Mouse (Mus musculus) mouse trophoblast stem cell (cell line): Measurements from ENCODE around the gene Rsph6a.

Experiments used
- in situ Hi-C, 2 experiments: fragments of 300-500 bp; cut with MseI, MboI; formaldehyde crosslinking; loops; 2 replicates in 1 of 2; 3 replicates in 1 of 2; pipeline ENCODE4 v1.15.1; 2025

Gene Rsph6a

DNA sequence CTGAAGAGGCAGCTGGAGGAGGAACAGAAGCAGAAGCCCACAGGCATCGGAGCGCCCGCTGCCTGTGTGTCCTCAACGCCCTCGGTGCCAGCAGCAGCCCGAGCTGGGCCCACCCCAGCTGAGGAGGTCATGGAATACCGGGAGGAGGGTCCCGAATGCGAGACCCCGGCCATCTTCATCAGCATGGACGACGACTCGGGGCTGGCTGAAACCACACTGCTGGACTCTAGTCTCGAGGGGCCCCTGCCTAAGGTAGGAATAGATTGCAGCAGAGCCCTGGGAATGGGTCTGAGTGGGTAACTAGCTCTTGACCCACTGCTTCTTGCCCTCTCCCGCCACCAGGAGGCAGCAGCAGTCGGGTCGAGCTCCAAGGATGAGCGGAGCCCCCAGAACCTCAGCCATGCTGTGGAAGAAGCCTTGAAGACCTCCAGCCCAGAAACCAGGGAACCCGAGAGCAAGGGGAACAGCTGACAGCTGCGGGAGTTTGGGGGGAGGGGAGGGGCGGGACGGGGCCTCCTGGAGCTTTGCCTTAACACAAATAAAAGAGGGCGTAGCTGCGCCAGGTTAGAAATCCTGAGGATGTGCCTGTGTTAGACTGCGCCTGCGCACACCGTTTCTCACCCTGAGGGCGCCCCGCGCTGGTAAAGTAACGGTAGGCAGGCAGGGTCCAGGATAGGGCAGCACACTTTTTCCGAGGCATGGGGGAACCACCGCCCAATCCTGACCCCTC lies at the start of gene Rsph6a:
Gene Rsph6a, plus strand, starts transcription at position 644 of the 730 bp plus-strand sequence.
- in situ Hi-C loops, result no loop called here

DNA sequence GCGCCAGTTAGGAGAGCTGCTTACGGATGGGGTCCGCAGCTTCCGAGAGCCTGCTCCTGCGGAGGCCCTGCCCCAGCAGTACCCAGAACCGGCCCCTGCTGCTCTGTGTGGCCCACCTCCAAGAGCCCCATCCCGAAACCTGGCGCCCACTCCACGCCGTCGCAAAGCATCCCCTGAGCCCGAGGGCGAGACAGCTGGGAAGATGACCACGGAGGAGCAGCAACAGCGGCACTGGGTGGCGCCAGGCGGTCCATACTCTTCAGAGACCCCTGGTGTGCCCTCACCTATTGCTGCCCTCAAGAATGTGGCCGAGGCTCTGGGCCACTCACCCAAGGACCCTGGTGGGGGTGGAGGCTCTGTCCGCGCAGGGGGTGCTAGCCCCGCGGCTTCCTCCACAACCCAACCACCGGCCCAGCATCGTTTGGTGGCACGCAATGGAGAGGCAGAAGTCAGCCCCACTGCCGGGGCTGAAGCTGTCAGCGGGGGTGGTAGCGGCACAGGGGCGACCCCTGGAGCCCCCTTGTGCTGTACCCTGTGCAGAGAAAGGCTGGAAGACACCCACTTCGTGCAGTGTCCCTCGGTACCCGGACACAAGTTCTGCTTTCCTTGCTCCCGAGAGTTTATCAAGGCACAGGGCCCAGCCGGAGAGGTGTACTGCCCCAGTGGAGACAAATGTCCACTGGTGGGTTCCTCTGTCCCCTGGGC lies 48.9 kb upstream of the Rsph6a start:
- in situ Hi-C loops, result no loop called here

DNA sequence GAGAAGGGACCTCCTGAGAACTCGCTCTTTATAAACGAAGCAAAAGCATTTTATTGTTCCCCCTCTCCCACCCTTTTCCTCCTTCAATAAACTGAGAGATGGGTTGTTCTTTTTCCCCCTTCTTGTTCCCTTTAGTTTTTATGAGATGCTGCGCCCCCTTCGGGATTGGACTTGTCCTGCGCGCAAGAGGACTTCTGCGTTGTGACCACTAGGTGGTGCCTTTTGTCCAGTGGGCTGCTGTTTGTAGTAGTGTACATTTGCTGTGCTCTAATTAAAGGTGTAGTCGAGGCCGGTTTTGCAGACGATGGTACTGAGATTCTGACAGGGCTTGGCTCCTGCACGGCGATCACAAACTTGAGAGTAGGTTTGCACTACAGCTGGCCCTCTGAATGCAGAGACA lies 48.0 kb upstream of the Rsph6a start:
- in situ Hi-C loops, result no loop called here

DNA sequence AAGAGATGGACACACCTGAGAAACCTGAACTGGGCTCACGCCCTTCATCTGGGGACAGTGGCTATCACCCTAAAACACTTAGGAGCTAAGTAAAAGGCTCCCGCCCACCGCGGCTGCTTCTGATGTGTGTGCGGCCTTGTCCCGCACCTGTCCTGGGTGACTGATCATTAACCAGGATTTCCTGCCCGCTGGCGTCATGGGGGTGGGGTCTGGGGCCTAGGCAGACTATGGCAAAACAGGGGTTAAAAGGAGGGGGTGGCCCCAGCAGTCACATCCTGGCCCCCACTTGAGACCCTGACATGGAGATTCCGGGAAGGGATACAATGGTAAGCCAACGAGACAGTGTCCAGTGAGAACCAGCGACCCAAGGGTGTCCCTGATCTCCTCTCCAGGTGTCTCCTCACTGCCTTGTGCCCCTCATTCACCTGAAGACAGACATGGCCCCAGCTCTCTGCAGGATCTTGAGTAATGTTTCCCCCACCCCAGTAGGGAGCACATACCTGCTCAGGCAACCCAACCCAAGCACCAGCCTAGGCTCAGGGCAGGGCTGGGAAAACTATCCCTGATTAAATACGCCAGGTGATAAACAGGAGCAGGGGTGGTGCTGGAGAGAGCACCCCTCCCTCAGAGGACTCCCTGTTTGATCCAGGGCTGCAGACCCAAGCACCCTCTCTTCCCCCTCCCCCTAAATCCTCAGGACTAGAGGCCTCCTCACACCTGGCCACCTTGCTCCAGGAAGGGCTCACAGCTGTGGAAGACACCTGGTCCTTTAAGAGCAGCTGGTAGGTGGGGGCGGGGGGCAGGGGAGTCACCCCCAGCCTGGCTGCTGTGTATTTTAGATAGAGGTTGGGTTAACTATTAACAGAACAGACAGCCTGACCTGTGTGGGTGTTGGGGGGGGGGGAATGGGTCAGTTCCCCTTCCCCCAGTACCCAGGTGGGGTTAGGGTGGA lies 47.2 kb upstream of the Rsph6a start:
- in situ Hi-C loops, result no loop called here

DNA sequence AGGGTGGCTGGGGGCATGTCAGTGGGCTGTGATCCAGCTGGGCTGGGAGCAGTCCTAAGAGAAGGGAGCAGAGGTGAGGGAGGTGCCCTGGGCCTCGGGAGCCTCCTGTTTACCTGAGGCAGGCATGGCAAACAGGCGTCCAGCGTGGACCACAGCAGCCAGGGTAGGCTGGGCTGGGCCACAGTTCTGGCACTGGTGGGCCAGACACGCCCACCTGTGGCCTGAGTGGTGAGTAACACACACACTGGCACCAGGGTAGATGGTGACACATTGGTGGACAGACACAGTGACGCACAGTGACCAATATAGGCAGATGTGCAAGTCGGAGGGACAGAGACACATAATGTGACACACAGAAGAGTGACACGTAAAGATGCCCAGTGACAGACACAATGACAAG lies 43.9 kb upstream of the Rsph6a start:
- in situ Hi-C loops, result no loop called here

DNA sequence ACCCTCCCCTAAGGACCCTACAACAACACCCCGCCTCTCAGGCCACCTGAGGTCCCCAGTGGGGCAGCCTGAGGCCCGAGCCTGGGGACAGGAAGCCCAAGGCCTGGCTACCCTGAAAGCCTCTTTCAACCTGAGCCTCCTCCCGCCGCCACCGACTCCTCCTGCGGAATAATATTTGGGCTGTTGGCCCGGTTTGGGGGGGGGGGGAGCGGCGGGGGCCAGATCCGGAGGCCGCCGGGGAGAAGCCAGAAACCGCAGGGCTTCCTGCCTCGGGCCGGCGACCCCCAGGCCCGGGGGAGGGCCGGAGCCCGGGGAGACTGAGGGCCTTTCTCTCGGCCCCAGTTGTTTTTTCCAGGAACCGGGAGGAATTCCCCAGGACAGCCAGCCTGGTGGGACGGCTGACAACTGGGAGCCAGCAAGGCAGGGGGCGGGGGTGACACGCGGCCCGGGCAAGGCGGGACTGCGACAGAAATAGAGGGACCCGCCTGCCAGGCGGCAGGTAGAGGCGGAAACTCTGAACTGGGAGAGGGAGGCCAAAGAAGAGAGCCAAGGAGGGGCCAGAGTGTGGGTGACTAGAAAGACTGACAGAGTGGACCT lies 42.4 kb upstream of the Rsph6a start:
- in situ Hi-C loops, result no loop called here

DNA sequence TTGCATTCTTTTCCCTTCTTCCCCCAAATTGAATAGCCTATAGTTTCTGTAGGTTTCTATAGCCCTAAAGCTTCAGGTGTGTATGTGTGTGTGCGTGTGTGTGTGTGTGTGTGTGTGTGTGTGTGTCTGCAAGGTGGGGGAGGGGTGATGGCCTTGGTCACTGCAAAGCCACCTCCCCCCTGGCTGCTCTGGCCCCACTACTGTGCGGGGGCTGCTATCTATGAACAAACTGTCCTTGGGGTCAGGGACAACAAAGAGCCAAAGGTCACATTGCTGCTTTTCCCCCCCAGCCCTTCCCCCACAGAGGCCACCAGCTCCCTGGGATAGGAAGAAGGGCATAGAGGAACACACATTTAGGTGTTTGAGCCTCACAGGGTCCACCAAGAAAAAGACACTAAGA lies 41.6 kb upstream of the Rsph6a start:
- in situ Hi-C loops, result no loop called here

DNA sequence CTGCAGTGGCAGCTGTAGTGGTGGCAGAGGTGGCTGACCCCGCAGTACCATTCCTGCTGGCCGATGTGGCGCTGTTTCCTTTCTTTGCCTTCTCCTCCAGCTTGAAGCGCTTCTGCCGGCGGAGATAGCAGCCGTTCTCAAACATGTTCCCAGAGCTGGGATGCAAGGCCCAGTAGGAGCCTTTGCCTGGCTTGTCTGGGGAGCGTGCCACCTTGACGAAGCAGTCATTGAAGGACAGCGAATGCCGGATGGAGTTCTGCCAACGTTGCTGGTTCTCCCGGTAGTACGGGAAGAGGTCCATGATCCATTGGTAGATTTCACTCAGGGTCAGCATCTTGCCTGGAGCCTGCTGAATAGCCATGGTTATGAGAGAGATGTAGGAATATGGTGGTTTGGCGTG lies 40.0 kb upstream of the Rsph6a start:
- in situ Hi-C loops, result no loop called here

DNA sequence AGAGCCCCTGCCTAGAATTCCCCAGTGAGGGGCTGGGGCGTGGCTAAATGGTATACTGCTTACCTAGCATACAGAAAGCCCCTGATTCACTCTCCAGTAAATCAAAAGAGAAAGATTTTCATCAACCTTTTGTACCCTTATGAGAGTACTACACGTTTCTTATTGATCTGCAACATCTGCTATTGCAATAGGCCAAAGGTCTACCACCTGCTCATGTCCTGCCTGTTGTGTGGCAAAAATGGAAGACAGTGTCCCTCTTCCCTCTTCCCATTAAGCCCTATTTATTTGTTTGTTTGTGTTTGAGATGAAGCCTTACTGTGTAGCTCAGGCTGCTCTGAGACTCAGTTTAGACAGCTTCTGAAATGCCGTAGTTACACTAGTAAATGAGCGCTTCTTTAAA lies 38.4 kb upstream of the Rsph6a start:
- in situ Hi-C loops, result no loop called here

DNA sequence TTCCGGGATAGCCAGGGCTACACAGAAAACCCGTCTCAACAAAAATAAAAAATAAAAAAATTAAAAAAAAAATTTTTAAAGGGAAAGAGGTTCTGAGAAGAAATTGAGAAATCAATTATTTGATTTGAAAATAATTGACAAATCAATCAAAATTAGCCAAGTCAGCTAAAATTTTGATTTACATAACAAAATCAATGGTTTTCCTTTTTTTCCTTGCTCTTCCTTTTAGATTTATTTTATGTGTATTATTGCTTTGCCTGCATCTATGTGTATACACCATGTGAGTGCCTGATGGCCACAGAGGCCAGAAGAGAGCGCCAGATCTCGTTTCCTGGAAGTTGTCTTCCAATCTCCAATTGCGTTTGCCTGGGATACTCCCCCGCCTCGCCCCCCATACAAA lies 36.6 kb upstream of the Rsph6a start:
- in situ Hi-C loops, result no loop called here

DNA sequence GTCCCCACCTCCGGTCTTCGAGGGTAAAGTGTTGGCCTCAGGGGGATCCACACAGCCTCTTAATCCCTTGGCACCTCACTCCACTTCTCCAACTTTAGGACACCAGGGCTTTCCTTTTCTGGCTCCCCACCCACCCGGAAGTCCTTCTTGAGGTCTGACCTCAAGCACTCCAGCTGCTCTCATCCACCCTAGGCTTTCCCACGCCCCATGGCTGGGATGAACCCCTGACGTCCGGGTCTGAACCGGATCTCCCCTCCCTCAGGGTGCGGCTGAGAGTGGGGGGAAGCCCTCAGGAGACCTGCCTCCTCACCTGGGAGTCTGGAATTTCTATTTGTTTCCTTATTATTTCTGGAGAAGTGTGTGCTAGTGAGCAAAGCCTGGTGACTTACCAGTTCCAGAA lies 33.4 kb upstream of the Rsph6a start:
- in situ Hi-C loops, result no loop called here

DNA sequence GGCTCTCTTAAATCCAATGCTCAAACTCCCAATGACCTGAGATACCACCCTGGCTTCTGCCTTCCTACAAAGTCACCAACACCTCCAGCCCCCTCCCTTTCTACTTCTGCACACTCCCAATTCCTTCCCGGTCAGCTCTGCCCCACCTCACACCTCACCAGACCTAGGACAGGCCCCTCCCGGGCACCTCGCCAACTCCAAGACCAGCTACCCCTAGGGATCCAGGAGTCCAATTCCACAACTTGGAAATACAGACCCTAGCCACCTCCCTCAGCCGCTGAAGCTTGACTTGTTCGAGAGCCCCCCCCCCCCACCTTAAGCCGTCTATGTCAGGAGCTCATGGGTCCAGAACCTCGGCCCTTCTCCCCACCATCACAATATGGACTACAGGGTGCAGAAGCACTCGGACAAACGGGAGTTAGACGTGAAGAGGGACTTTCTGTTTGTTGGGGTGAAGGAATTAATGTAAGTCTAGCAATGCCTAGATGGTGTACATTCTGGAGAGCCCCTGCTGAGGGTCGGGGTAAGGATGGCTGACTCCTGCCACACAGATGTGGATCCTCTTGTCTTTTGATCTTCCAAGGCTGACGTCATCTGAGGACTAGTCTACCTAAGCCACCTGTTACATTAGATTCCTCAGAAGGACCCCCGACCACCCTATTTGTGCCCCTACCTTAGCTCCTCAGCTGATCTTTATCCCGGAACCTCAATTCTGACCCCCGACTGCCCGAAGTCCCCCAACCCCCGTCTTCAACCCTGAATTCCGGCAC lies 32.1 kb upstream of the Rsph6a start:
- in situ Hi-C loops, result no loop called here

DNA sequence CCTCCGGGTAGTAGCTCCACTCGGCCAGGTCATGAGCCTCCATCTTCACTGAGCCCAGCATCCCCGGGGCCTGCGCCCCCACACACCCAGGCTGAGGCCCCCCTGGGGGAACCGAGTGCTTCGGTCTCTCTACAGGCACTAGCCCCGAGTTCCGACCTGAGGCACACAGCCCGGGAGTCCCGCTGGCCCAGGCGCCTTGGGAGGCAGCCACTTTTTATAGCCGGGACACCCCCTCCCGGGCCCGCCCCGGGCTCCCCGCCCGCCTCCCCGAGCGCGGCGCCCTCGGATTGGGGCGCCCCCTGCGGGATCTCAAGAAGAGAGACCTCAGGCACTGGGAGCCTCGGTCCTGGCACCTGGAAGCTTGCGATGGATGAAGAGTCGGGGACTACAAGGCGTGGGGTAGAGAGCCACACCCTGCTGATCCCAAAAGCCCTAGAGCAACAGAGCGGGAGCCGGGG lies 31.1 kb upstream of the Rsph6a start, which contains the start of gene Foxa3:
Gene Foxa3, minus strand, starts transcription at position 182 of the 458 bp plus-strand sequence.
- in situ Hi-C loops, result no loop called here

DNA sequence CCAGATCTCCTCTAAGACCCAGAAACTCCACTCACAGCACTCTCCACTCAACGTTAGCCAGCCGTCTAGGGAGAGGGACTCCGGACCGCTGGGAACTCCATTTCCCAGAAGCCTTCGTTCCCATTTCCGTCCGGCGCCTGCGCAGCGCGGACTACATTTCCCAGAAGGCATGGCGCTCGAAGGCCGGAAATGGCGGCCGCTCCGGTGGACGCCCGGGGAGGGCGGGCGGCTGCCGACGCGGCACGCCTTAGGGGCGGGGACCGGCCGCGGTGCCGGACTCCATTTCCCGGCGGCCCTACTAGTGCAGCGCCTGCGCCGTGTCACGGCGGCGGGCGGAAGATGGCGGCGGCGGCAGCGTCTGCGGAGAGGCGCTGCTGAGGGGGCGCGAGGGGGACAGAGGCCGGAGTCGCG lies 30.4 kb upstream of the Rsph6a start, which contains the start of gene Sympk:
Gene Sympk, plus strand, starts transcription at position 282 of the 411 bp plus-strand sequence.
- in situ Hi-C loops, result no loop called here

DNA sequence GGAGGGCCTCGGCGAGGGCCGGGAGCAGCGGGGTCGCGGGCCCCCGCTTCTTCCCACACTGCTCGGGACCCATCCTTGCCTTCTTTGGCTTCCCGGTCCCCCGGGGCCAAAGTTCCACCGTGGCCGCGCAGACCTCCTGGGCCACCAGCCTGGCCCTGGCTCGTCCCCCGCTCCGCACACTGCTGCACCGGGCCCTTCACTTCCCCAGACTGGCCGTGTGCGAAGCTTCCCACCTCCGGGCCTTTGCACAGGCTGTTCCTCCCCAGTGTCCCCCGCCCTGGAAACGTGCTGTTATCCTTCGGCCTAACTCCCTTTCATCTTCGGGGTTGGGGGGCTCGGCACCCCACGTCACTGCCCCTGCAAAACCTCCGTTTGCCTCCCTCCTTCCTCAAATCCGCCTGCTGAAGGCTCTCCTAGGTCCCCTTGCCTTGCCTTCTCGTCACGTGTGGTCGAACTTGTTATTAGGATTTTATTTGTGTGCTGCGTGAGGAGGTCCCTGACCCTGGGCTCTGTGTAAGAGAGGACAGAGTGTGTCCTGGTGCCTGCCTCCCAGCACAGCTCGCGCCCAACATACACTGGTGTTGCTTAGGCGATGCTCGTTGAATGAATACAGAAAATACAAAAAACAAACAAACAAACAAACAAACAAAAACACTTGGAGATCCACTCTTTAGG lies 29.8 kb upstream of the Rsph6a start:
- in situ Hi-C loops, result no loop called here

DNA sequence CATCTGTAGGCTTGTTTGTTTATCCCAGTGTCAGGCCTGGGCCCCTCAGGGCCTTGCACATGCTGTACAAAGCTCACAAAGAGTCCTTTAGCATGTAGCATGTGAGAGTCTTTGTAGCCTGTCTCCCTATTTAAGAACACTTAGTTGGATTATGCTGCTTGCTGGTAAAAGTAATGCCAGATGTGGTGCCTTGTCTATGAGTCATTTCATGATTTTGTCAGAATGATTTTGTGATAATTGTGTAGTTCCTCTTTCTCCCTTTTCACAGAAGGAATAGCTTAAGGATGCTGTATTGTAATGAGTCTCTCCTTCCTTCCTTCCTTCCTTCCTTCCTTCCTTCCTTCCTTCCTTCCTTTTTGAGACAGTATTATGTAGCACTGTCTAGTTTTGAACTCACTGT lies 26.4 kb upstream of the Rsph6a start:
- in situ Hi-C loops, result no loop called here

DNA sequence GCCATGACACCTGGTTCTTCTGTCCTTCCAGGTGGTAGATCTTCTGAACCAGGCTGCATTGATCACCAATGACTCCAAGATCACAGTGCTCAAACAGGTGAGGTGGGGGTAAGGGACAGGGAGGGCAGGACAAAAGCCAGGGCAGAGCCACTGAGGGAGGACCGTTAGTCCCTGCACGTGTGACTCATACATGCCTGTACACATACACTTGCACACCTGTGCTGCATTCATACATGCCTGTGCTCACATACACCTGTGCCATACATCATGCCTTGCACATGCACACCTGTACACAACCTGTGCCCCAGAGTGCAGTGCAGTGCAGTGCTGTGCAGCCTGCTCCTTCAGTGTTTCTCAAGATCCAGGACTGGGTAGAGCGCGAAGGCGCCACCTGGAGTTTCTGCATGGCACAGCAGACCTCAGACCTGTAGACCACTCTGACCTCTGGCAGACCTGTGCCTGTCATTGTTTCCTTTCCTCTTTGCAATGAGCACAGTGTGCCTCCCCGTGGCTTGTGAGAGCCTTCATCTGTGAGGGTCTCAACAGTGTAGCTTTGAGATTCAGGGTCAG lies 25.3 kb upstream of the Rsph6a start:
- in situ Hi-C loops, result no loop called here

DNA sequence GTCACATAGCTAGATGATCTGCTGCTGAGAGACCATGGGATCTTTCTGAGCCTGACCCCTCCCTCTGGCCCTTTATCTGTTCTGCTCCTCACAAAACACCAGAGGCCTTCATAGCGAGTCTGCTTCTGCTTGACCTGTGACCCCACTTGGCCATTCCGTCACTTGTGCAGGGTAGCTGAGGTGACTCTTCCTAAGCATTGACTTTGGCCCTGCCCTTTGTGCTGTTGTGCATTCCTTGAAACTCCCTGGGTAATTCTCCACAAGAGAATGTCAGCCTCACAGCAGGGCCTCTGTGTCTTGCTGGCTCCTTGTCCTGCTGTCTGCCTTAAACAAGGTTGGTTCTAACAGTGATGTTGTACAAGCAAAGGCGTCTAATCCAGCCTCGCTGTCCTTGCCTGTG lies 22.8 kb upstream of the Rsph6a start:
- in situ Hi-C loops, result no loop called here

DNA sequence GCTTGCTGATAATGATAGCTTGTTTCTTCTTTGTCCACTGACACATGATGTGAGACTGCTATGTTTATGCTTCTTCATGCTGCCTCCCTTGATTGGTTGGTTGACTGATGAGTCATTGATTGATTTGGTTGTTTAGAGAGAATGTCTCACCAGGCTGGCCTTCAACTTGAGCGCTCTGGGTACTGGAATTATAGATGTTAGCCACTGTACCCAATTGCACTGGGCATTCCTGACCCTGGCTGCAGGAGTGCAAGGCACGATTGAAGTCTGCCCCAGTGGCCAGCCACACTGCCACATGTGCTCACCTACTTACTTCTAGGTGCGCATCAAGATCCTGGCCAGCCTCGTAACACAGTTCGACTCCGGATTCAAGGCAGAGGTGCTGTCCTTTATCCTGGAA lies 9.9 kb upstream of the Rsph6a start:
- in situ Hi-C loops, result no loop called here
